Mouse (Mus musculus): ENCODE data around the gene Ces3b.

- no peak for TF ChIP-seq GATA1 (IDR thresholded peaks at IDR 0.05; ENCODE audit: borderline replicate concordance, low read length)
- TF ChIP-seq FLI1 (IDR thresholded peaks at IDR 0.05; ENCODE audit: low read length) = no peak
Measured at GRCm38 (mm10) chr8:105142395-105142794, 58.8 kb downstream of the Ces3b start.

Measured in megakaryocyte, embryonic 14.5 days (primary cell).